Mouse (Mus musculus) kidney, embryonic 14.5 days (tissue): ENCODE measurements at regions not wholly inside any gene's neighbourhood (a gene's known extent, or its start where the extent isn't known, plus 50 kb on each side); places are given as distances from the start of the nearest gene placed in this dataset.
"Not testable (repeated sequence)": the region's sequence is repeated elsewhere in the genome, so short reads cannot be mapped to it uniquely, and the experiment has no call there.

Source experiments
- ATAC-seq: fragments of 200-750 bp; cut with Nextera tagmentation; 2 replicates; pipeline ENCODE4 v1.8.0; 2017; ENCODE audit warnings: moderate number of reproducible peaks, mild to moderate bottlenecking, moderate TSS enrichment, moderate library complexity; ENCODE audit not compliant: low FRiP score, low TSS enrichment
- H3K27ac ChIP-seq: fragments of 300-500 bp; sonication (generic); 2 replicates; pipeline ENCODE4 v1.5.1; 2014; ENCODE audit warnings: low read depth, mild to moderate bottlenecking, low read length, moderate library complexity, mixed read lengths
- H3K27me3 ChIP-seq: fragments of 300-500 bp; sonication (generic); 2 replicates; pipeline ENCODE4 v1.6.1; 2014; ENCODE audit warnings: mild to moderate bottlenecking, low read length; ENCODE audit not compliant: control insufficient read depth, insufficient read depth
- H3K36me3 ChIP-seq: fragments of 300-500 bp; sonication (generic); 2 replicates; pipeline ENCODE4 v1.6.1; 2014; ENCODE audit warnings: low read length, mixed read lengths; ENCODE audit not compliant: control insufficient read depth, insufficient read depth
- H3K4me1 ChIP-seq: fragments of 300-500 bp; sonication (generic); 2 replicates; pipeline ENCODE4 v1.6.1; 2014; ENCODE audit warnings: low read length, mixed read lengths; ENCODE audit not compliant: control insufficient read depth, insufficient read depth
- H3K4me2 ChIP-seq: fragments of 300-500 bp; sonication (generic); replicated peaks from 2 replicates; pipeline ENCODE4 v1.6.1; 2014; ENCODE audit warnings: low read depth, mild to moderate bottlenecking, low read length
- H3K4me3 ChIP-seq: fragments of 300-500 bp; sonication (generic); 2 replicates; pipeline ENCODE4 v1.5.1; 2014; ENCODE audit warnings: mild to moderate bottlenecking, low read length
- H3K9ac ChIP-seq: fragments of 300-500 bp; sonication (generic); 2 replicates; pipeline ENCODE4 v1.6.1; 2014; ENCODE audit warnings: low read depth, mild to moderate bottlenecking, low read length, moderate library complexity
- H3K9me3 ChIP-seq: fragments of 300-500 bp; sonication (generic); 2 replicates; pipeline ENCODE4 v1.6.1; 2016; ENCODE audit warnings: low read length; ENCODE audit not compliant: control insufficient read depth
- WGBS: fragments of 180-500 bp; shearing (Covaris S2); extraction: QIAGEN DNeasy Blood & Tissue Kit; methylation state at CpG from one replicate; pipeline ENCODE4 v1.1.7; 2014; 5-methylcytosine and 5-hydroxymethylcytosine counted together

GRCm38 (mm10) chr5:129380861-129381260, 120.2 kb upstream of the Sfswap start:
- H3K9ac ChIP-seq = no peak overlapping the region
- H3K4me2 ChIP-seq = no peak overlapping the region
- H3K4me1 ChIP-seq = no peaks in the 10 kb centered on the region
- no peak for ATAC-seq
- H3K27ac ChIP-seq = no peak overlapping the region
- no peaks in the 10 kb centered on the region for H3K36me3 ChIP-seq
- 85% methylated on average over 7 of the region's 7 CpGs for WGBS
- no peaks in the 10 kb centered on the region for H3K27me3 ChIP-seq
- H3K4me3 ChIP-seq = no peak overlapping the region
- H3K9me3 ChIP-seq = peaks cover 6% of the 10 kb centered on the region; the same call in 1 of the 2 replicates

- no peak for ATAC-seq
These were observed 116.0 kb upstream of the Sfswap start for GRCm38 (mm10) chr5:129384976-129385375.

GRCm38 (mm10) chr5:129385965-129386643, 114.9 kb upstream of the Sfswap start:
- not testable (repeated sequence) for H3K27ac ChIP-seq, H3K36me3 ChIP-seq, H3K9me3 ChIP-seq, H3K4me2 ChIP-seq, H3K4me1 ChIP-seq, H3K4me3 ChIP-seq, H3K27me3 ChIP-seq, H3K9ac ChIP-seq
- ATAC-seq = peak; percentile 92
- 63% methylated on average over 2 of the region's 7 CpGs for WGBS

More at GRCm38 (mm10) chr5:129384976-129385375, 116.0 kb upstream of the Sfswap start:
- no peak overlapping the region for H3K9ac ChIP-seq
- H3K27ac ChIP-seq = no peak overlapping the region
- 92% methylated on average over 8 of the region's 8 CpGs for WGBS
- H3K4me3 ChIP-seq = no peak overlapping the region
- no peak overlapping the region for H3K4me2 ChIP-seq
- H3K9me3 ChIP-seq = no peaks in the 10 kb centered on the region
- H3K27me3 ChIP-seq = no peaks in the 10 kb centered on the region
- H3K36me3 ChIP-seq = no peaks in the 10 kb centered on the region
- H3K4me1 ChIP-seq = no peaks in the 10 kb centered on the region

GRCm38 (mm10) chr5:129386671-129387070, 114.3 kb upstream of the Sfswap start:
- not testable (repeated sequence) for H3K27me3 ChIP-seq, H3K36me3 ChIP-seq, H3K27ac ChIP-seq, H3K4me3 ChIP-seq, H3K4me2 ChIP-seq, H3K9me3 ChIP-seq, H3K4me1 ChIP-seq, H3K9ac ChIP-seq
- peak; percentile 92 for ATAC-seq
- WGBS = no CpG with 5 or more reads among the region's 8 CpGs

- no peak for ATAC-seq
- WGBS = 57% methylated on average over 3 of the region's 3 CpGs
- Histone ChIP-seq H3K4me1 (no peaks in the 10 kb centered on the region), H3K9ac (no peak overlapping the region), H3K27ac (no peak overlapping the region), H3K36me3 (no peaks in the 10 kb centered on the region), H3K4me2 (no peak overlapping the region), H3K27me3 (no peaks in the 10 kb centered on the region), H3K4me3 (no peak overlapping the region), H3K9me3 (no peaks in the 10 kb centered on the region)
These were observed 113.7 kb upstream of the Sfswap start for GRCm38 (mm10) chr5:129387301-129387700.

- Histone ChIP-seq H3K4me2 (no peak overlapping the region), H3K27ac (no peak overlapping the region), H3K9me3 (no peaks in the 10 kb centered on the region), H3K36me3 (no peaks in the 10 kb centered on the region), H3K4me1 (no peaks in the 10 kb centered on the region), H3K9ac (no peak overlapping the region), H3K27me3 (no peaks in the 10 kb centered on the region), H3K4me3 (no peak overlapping the region)
- no peak for ATAC-seq
- WGBS = 56% methylated on average over 4 of the region's 4 CpGs
These were observed 110.1 kb upstream of the Sfswap start for GRCm38 (mm10) chr5:129390921-129391371.

- H3K4me1 ChIP-seq = no peaks in the 10 kb centered on the region
- H3K36me3 ChIP-seq = no peaks in the 10 kb centered on the region
- 85% methylated on average over 2 of the region's 2 CpGs for WGBS
- H3K4me3 ChIP-seq = no peak overlapping the region
- no peak overlapping the region for H3K9ac ChIP-seq
- no peak overlapping the region for H3K27ac ChIP-seq
- no peak for ATAC-seq
- no peak overlapping the region for H3K4me2 ChIP-seq
- H3K9me3 ChIP-seq = no peaks in the 10 kb centered on the region
- H3K27me3 ChIP-seq = no peaks in the 10 kb centered on the region
These were observed 107.9 kb upstream of the Sfswap start for GRCm38 (mm10) chr5:129393150-129393549.

GRCm38 (mm10) chr5:129393606-129394255, 107.3 kb upstream of the Sfswap start:
- 82% methylated on average over 9 of the region's 9 CpGs for WGBS
- no peak overlapping the region for H3K27ac ChIP-seq
- no peaks in the 10 kb centered on the region for H3K9me3 ChIP-seq
- no peak for ATAC-seq
- H3K36me3 ChIP-seq = no peaks in the 10 kb centered on the region
- H3K9ac ChIP-seq = no peak overlapping the region
- no peak overlapping the region for H3K4me3 ChIP-seq
- H3K4me1 ChIP-seq = no peaks in the 10 kb centered on the region
- no peak overlapping the region for H3K4me2 ChIP-seq
- H3K27me3 ChIP-seq = no peaks in the 10 kb centered on the region

GRCm38 (mm10) chr5:129394416-129394815, 106.6 kb upstream of the Sfswap start:
- no peaks in the 10 kb centered on the region for H3K4me1 ChIP-seq
- ATAC-seq = no peak
- H3K36me3 ChIP-seq = no peaks in the 10 kb centered on the region
- WGBS = 90% methylated on average over 3 of the region's 4 CpGs
- no peak overlapping the region for H3K4me2 ChIP-seq
- H3K27ac ChIP-seq = no peak overlapping the region
- no peaks in the 10 kb centered on the region for H3K9me3 ChIP-seq
- H3K4me3 ChIP-seq = no peak overlapping the region
- H3K27me3 ChIP-seq = no peaks in the 10 kb centered on the region
- no peak overlapping the region for H3K9ac ChIP-seq
